Mouse (Mus musculus) lung, postnatal 0 days (tissue): ENCODE results near the gene P2ry2. TPM values are rescaled to one million over a fixed set of nuclear protein-coding genes. Genes with fewer than 3 reads are reported as not detected.

Experiments used
- ATAC-seq: fragments of 200-750 bp; cut with Nextera tagmentation; 2 replicates; pipeline ENCODE4 v1.8.0; 2017; ENCODE audit warnings: moderate library complexity
- DNase-seq: peaks from one replicate; pipeline ENCODE4 v3.0.0-alpha.2; 2016; ENCODE audit warnings: low spot score
- H3K27ac ChIP-seq: fragments of 300-500 bp; sonication (generic); 2 replicates; pipeline ENCODE4 v1.5.1; 2014; ENCODE audit warnings: antibody characterized with exemption, mild to moderate bottlenecking, low read length, mixed read lengths
- H3K27me3 ChIP-seq: fragments of 300-500 bp; sonication (generic); replicated peaks from 2 replicates; pipeline ENCODE4 v1.6.1; 2014; ENCODE audit warnings: low read length, mixed read lengths; ENCODE audit not compliant: insufficient read depth
- H3K36me3 ChIP-seq: fragments of 300-500 bp; sonication (generic); 2 replicates; pipeline ENCODE4 v1.6.1; 2014; ENCODE audit warnings: low read length, mixed read lengths; ENCODE audit not compliant: insufficient read depth
- H3K4me1 ChIP-seq: fragments of 300-500 bp; sonication (generic); 2 replicates; pipeline ENCODE4 v1.6.1; 2014; ENCODE audit warnings: antibody characterized with exemption, low read depth, low read length, mixed read lengths; ENCODE audit not compliant: insufficient read depth
- H3K4me2 ChIP-seq: fragments of 300-500 bp; sonication (generic); replicated peaks from 2 replicates; pipeline ENCODE4 v1.6.1; 2014; ENCODE audit warnings: low read depth, mild to moderate bottlenecking, low read length, moderate library complexity, mixed read lengths
- H3K4me3 ChIP-seq: fragments of 300-500 bp; sonication (generic); 2 replicates; pipeline ENCODE4 v1.5.1; 2014; ENCODE audit warnings: low read depth, low read length
- H3K9ac ChIP-seq: fragments of 300-500 bp; sonication (generic); replicated peaks from 2 replicates; pipeline ENCODE4 v1.6.1; 2014; ENCODE audit warnings: low read depth, mild to moderate bottlenecking
- H3K9me3 ChIP-seq: fragments of 300-500 bp; sonication (generic); 2 replicates; pipeline ENCODE4 v1.6.1; 2016; ENCODE audit warnings: low read length, mixed read lengths
- CTCF ChIP-seq: IDR thresholded peaks from 2 replicates; pipeline ENCODE4 v1.5.1; 2016; ENCODE audit warnings: antibody characterized with exemption, mild to moderate bottlenecking
- EP300 ChIP-seq: IDR thresholded peaks from 2 replicates; pipeline ENCODE4 v1.6.1; 2016; ENCODE audit warnings: antibody characterized with exemption, mild to moderate bottlenecking, control low read depth
- WGBS: fragments of 180-500 bp; shearing (Covaris S2); extraction: QIAGEN DNeasy Blood & Tissue Kit; methylation state at CpG from one replicate; pipeline ENCODE4 v1.1.7; 2014; 5-methylcytosine and 5-hydroxymethylcytosine counted together
- polyA plus RNA-seq: library from polyadenylated mRNA; unstranded; fragments of >200 nt; fragmentation: Nextera tagmentation; extraction: Ambion mirVana; gene quantifications from 2 replicates; pipeline ENCODE4 v1.2.1, GENCODE M21; 2015

The P2ry2 gene
- polyA plus RNA-seq, 1 experiment from 2014 or later, result 11.6 TPM

GRCm38 (mm10) chr7:100961146-100961545 is 51.5 kb downstream of the P2ry2 start:
- WGBS, result 64% methylated on average over 7 of the region's 7 CpGs

DNA sequence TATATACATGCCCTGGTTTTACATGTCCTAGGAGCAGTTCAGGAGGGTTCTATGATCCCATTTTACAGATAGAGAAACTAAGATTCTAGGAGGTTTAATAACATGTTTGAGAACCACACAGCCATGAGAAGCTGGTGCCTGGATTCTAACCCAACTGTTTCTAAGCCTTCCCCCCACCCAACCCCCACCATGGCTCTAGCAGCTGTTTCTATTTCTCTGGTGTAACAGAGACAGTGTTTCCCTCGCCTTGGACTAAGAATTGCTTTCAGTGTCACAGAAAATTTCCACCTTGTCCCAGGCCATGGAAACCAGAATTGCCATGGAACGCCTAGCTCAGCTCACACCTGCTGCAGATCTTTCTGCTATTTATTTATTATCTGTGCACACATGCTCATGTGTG is 52.2 kb downstream of the P2ry2 start:
- no peak overlapping the region for H3K4me3 ChIP-seq
- no peak overlapping the region for H3K27ac ChIP-seq
- TF ChIP-seq CTCF (no peak), EP300 (no peak)
- H3K36me3 ChIP-seq, result no peaks in the 10 kb centered on the region
- H3K27me3 ChIP-seq, result no peaks in the 10 kb centered on the region
- DNase-seq, result no peak
- no peak overlapping the region for H3K9ac ChIP-seq
- H3K4me2 ChIP-seq, result no peak overlapping the region
- WGBS, result 69% methylated on average over 2 of the region's 2 CpGs
- no peak for ATAC-seq
- H3K4me1 ChIP-seq, result no peaks in the 10 kb centered on the region
- H3K9me3 ChIP-seq, result no peaks in the 10 kb centered on the region

More at GRCm38 (mm10) chr7:100961146-100961545, 51.5 kb downstream of the P2ry2 start:
- no peak for TF ChIP-seq EP300
- TF ChIP-seq CTCF, result no peak
- no peak for DNase-seq
- no peak overlapping the region for H3K4me2 ChIP-seq
- no peaks in the 10 kb centered on the region for H3K36me3 ChIP-seq
- H3K9me3 ChIP-seq, result no peaks in the 10 kb centered on the region
- no peaks in the 10 kb centered on the region for H3K27me3 ChIP-seq
- H3K4me3 ChIP-seq, result no peak overlapping the region
- no peak overlapping the region for H3K27ac ChIP-seq
- ATAC-seq, result no peak
- H3K9ac ChIP-seq, result no peak overlapping the region
- H3K4me1 ChIP-seq, result no peaks in the 10 kb centered on the region

GRCm38 (mm10) chr7:100958426-100958825 is 54.2 kb downstream of the P2ry2 start:
- Histone ChIP-seq H3K4me1 (no peaks in the 10 kb centered on the region), H3K36me3 (no peaks in the 10 kb centered on the region), H3K27me3 (no peaks in the 10 kb centered on the region), H3K9me3 (no peaks in the 10 kb centered on the region), H3K9ac (no peak overlapping the region), H3K4me3 (no peak overlapping the region), H3K4me2 (no peak overlapping the region), H3K27ac (no peak overlapping the region)
- ATAC-seq (no peak), DNase-seq (no peak)
- WGBS, result 85% methylated on average over 2 of the region's 2 CpGs
- TF ChIP-seq EP300, result no peak
- TF ChIP-seq CTCF, result peak; percentile 49

DNA sequence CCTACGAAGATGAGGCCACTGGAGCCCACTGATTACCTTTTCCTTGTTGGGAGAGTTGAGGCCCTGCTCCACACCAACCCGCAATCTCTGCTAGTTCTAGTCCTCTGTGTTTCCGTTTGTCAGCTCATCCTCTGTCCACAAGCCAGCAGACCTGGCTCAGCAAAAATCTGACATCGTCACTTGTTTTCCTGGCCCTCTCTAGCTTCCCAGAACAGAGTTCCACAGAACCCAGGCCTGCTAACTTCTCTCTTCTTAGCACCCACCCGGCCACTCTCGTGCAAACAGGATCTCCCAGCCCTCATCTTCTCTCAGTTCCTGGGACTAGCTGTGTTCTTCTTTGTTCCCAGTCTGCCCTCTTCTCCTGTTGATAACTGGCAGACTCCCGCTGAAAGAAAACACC is 60.0 kb downstream of the P2ry2 start:
- no peak overlapping the region for H3K4me3 ChIP-seq
- TF ChIP-seq CTCF, result no peak
- TF ChIP-seq EP300, result no peak
- no peaks in the 10 kb centered on the region for H3K27me3 ChIP-seq
- no peak for DNase-seq
- H3K9ac ChIP-seq, result no peak overlapping the region
- no peaks in the 10 kb centered on the region for H3K36me3 ChIP-seq
- H3K9me3 ChIP-seq, result no peaks in the 10 kb centered on the region
- no peak for ATAC-seq
- 72% methylated on average over 7 of the region's 7 CpGs for WGBS
- H3K27ac ChIP-seq, result no peak overlapping the region
- peaks cover 3% of the 10 kb centered on the region; the same call in 1 of the 2 replicates for H3K4me1 ChIP-seq
- H3K4me2 ChIP-seq, result no peak overlapping the region

- peak; percentile 55 for DNase-seq
- Histone ChIP-seq H3K27me3 (no peaks in the 10 kb centered on the region), H3K9me3 (no peaks in the 10 kb centered on the region), H3K9ac (no peak overlapping the region), H3K36me3 (no peaks in the 10 kb centered on the region), H3K27ac (no peak overlapping the region), H3K4me3 (no peak overlapping the region), H3K4me2 (no peak overlapping the region), H3K4me1 (peaks cover 3% of the 10 kb centered on the region; the same call in 1 of the 2 replicates)
- 36% methylated on average over 2 of the region's 2 CpGs for WGBS
- ATAC-seq, result peak; percentile 62
- no peak for TF ChIP-seq EP300
- TF ChIP-seq CTCF, result no peak
Measured at GRCm38 (mm10) chr7:100951903-100952302, 60.8 kb downstream of the P2ry2 start.

GRCm38 (mm10) chr7:100950481-100951010 is 62.1 kb downstream of the P2ry2 start:
- Histone ChIP-seq H3K9ac (no peak overlapping the region), H3K36me3 (no peaks in the 10 kb centered on the region), H3K27me3 (no peaks in the 10 kb centered on the region), H3K4me1 (peaks cover 3% of the 10 kb centered on the region; the same call in 1 of the 2 replicates), H3K4me2 (no peak overlapping the region), H3K4me3 (no peak overlapping the region), H3K9me3 (no peaks in the 10 kb centered on the region), H3K27ac (peak overlapping the region; percentile 48)
- DNase-seq (peak; percentile 88), ATAC-seq (peak; percentile 89)
- 34% methylated on average over 12 of the region's 12 CpGs for WGBS
- TF ChIP-seq EP300 (peak; percentile 31; the same call in 1 of the 2 replicates), CTCF (peak; percentile 8; the same call in 1 of the 2 replicates)
